Comparison of ENCODE assay signal across 13 mouse cellular contexts in genomic region chr14:47944595-47944994, GRCm38 (mm10).
"Had no signal": no experiment of that assay in that cellular context is flagged by ENCODE, and none has a peak within 500 bp of the region (broad histone marks: within the 10 kb centered on the region; RNA-seq: fewer than 3 reads in every experiment).

No protein-coding gene starts in this region.

- H3K4me2 ChIP-seq: liver, embryonic 11.5 days; liver, embryonic 15.5 days; midbrain, embryonic 12.5 days had no signal

- ATAC-seq: midbrain, embryonic 16.5 days had no signal

- H3K27me3 ChIP-seq: liver, embryonic 15.5 days; megakaryocyte, embryonic 14.5 days; midbrain, embryonic 12.5 days had no signal

- H3K36me3 ChIP-seq: limb, embryonic 10.5 days; liver, embryonic 15.5 days; midbrain, embryonic 12.5 days had no signal

- H3K9me3 ChIP-seq: limb, embryonic 10.5 days; liver, embryonic 15.5 days; megakaryocyte, embryonic 14.5 days; midbrain, embryonic 12.5 days had no signal

- H3K4me1 ChIP-seq: limb, embryonic 10.5 days; liver, embryonic 15.5 days; megakaryocyte, embryonic 14.5 days; midbrain, embryonic 12.5 days had no signal

- H3K9ac ChIP-seq: liver, embryonic 15.5 days; midbrain, embryonic 12.5 days had no signal

- H3K4me3 ChIP-seq: left cerebral cortex, adult 2 months; limb, embryonic 10.5 days; liver, embryonic 15.5 days; megakaryocyte, embryonic 14.5 days; midbrain, embryonic 12.5 days had no signal

- DNase-seq: kidney, postnatal 25 days; lung, adult 2 months; lung, postnatal 10 days; thymus, postnatal 4 days had no signal

- H3K27ac ChIP-seq: left cerebral cortex, adult 2 months; limb, embryonic 10.5 days; liver, embryonic 15.5 days; macrophage; midbrain, embryonic 12.5 days; stomach, postnatal 0 days had no signal
